Mouse (Mus musculus): Measurements from ENCODE around the gene Zfp784.
"Not testable (repeated sequence)": the region's sequence is repeated elsewhere in the genome, so short reads cannot be mapped to it uniquely, and the experiment has no call there.

Zfp784 gene

GRCm38 (mm10) chr7:5020685-5021084 lies 17.6 kb downstream of the Zfp784 start:
- DNase-seq (ENCODE audit: low spot score in 2 of 2): no peak

GRCm38 (mm10) chr7:5020000-5020681 lies 18.1 kb downstream of the Zfp784 start, which contains the start of the genes Zfp865 and Ccdc106:
Gene Zfp865, plus strand, starts transcription at chr7:5020376.
Gene Ccdc106, plus strand, starts transcription at chr7:5020553.
- peak; percentile 99 to 100 for DNase-seq (ENCODE audit: low spot score in 2 of 2)

GRCm38 (mm10) chr7:5019576-5019975 lies 18.7 kb downstream of the Zfp784 start:
- peak in 1 of 2 experiments; percentile 35 for DNase-seq (ENCODE audit: low spot score in 2 of 2)

- no peak for DNase-seq (ENCODE audit: low spot score in 2 of 2)
These were observed 20.3 kb downstream of the Zfp784 start for GRCm38 (mm10) chr7:5017931-5018330.

GRCm38 (mm10) chr7:5017352-5017751 lies 20.9 kb downstream of the Zfp784 start:
- peak; percentile 38 to 46 for DNase-seq (ENCODE audit: low spot score in 2 of 2)

GRCm38 (mm10) chr7:5016920-5017319 lies 21.3 kb downstream of the Zfp784 start:
- no peak for DNase-seq (ENCODE audit: low spot score in 2 of 2)

- no peak for DNase-seq (ENCODE audit: low spot score in 2 of 2)
These were observed 22.2 kb downstream of the Zfp784 start for GRCm38 (mm10) chr7:5016057-5016456.

- peak; percentile 96 to 97 for DNase-seq (ENCODE audit: low spot score in 2 of 2)
These were observed 22.9 kb downstream of the Zfp784 start, which contains the start of gene Gm44973 for GRCm38 (mm10) chr7:5015118-5016001. Gene Gm44973, plus strand, starts transcription at chr7:5015496.

GRCm38 (mm10) chr7:5014251-5015117 lies 23.8 kb downstream of the Zfp784 start, which contains the start of the genes Zfp524 and Fiz1:
Gene Zfp524, plus strand, starts transcription at chr7:5014415.
Gene Fiz1, minus strand, starts transcription at chr7:5014697.
- DNase-seq (ENCODE audit: low spot score in 2 of 2): peak; percentile 97

- DNase-seq (ENCODE audit: low spot score in 2 of 2): no peak
These were observed 25.3 kb downstream of the Zfp784 start for GRCm38 (mm10) chr7:5012681-5013513.

- DNase-seq (ENCODE audit: low spot score in 2 of 2): no peak
These were observed 30.0 kb downstream of the Zfp784 start for GRCm38 (mm10) chr7:5008229-5008628.

- DNase-seq (ENCODE audit: low spot score in 2 of 2): not testable (repeated sequence)
These were observed 35.4 kb downstream of the Zfp784 start for GRCm38 (mm10) chr7:5002876-5003275.

- DNase-seq (ENCODE audit: low spot score in 2 of 2): no peak
These were observed 38.4 kb downstream of the Zfp784 start for GRCm38 (mm10) chr7:4999876-5000275.

GRCm38 (mm10) chr7:4996934-4997333 lies 41.3 kb downstream of the Zfp784 start:
- no peak for DNase-seq (ENCODE audit: low spot score in 2 of 2)

- peak; percentile 86 to 91 for DNase-seq (ENCODE audit: low spot score in 2 of 2)
These were observed 42.0 kb downstream of the Zfp784 start, which contains the start of gene Zfp579 for GRCm38 (mm10) chr7:4996003-4996895. Gene Zfp579, minus strand, starts transcription at chr7:4996158.

- no peak for DNase-seq (ENCODE audit: low spot score in 2 of 2)
These were observed 42.8 kb downstream of the Zfp784 start for GRCm38 (mm10) chr7:4995268-4996002.

GRCm38 (mm10) chr7:4993999-4994788 lies 44.1 kb downstream of the Zfp784 start:
- no peak for DNase-seq (ENCODE audit: low spot score in 2 of 2)
